Mouse (Mus musculus) neural tube, embryonic 12.5 days (tissue): ENCODE data around the gene Pcdh9. TPM values are rescaled to one million over a fixed set of nuclear protein-coding genes. Genes with fewer than 3 reads are reported as not detected.
"Not testable (repeated sequence)": the region's sequence is repeated elsewhere in the genome, so short reads cannot be mapped to it uniquely, and the experiment has no call there.

Source experiments
- ATAC-seq: fragments of 200-750 bp; cut with Nextera tagmentation; 2 replicates; pipeline ENCODE4 v1.8.0; 2017; ENCODE audit warnings: low read depth, mild to moderate bottlenecking, moderate TSS enrichment, moderate library complexity; ENCODE audit not compliant: low FRiP score
- H3K27ac ChIP-seq: fragments of 300-500 bp; sonication (generic); 2 replicates; pipeline ENCODE4 v1.5.1; 2016
- H3K27me3 ChIP-seq: fragments of 300-500 bp; sonication (generic); replicated peaks from 2 replicates; pipeline ENCODE4 v1.6.1; 2016; ENCODE audit warnings: mild to moderate bottlenecking
- H3K36me3 ChIP-seq: fragments of 300-500 bp; sonication (generic); 2 replicates; pipeline ENCODE4 v1.6.1; 2016; ENCODE audit warnings: mild to moderate bottlenecking
- H3K4me1 ChIP-seq: fragments of 300-500 bp; sonication (generic); 2 replicates; pipeline ENCODE4 v1.6.1; 2016
- H3K4me2 ChIP-seq: fragments of 300-500 bp; sonication (generic); replicated peaks from 2 replicates; pipeline ENCODE4 v1.6.1; 2016; ENCODE audit warnings: mild to moderate bottlenecking
- H3K4me3 ChIP-seq: fragments of 300-500 bp; sonication (generic); 2 replicates; pipeline ENCODE4 v1.5.1; 2016
- H3K9ac ChIP-seq: fragments of 300-500 bp; sonication (generic); 2 replicates; pipeline ENCODE4 v1.6.1; 2016; ENCODE audit warnings: mild to moderate bottlenecking
- H3K9me3 ChIP-seq: fragments of 300-500 bp; sonication (generic); 2 replicates; pipeline ENCODE4 v1.6.1; 2016; ENCODE audit warnings: mild to moderate bottlenecking
- WGBS: fragments of 180-500 bp; shearing (Covaris S2); methylation state at CpG from one replicate; pipeline ENCODE4 v1.1.7; 2016; 5-methylcytosine and 5-hydroxymethylcytosine counted together
- polyA plus RNA-seq: library from polyadenylated mRNA; unstranded; fragments of >200 nt; fragmentation: Nextera tagmentation; extraction: Ambion mirVana; gene quantifications from 2 replicates; pipeline ENCODE4 v1.2.1, GENCODE M21; 2016

Gene Pcdh9
- polyA plus RNA-seq, 1 experiment from 2014 or later = 76.6 TPM

DNA sequence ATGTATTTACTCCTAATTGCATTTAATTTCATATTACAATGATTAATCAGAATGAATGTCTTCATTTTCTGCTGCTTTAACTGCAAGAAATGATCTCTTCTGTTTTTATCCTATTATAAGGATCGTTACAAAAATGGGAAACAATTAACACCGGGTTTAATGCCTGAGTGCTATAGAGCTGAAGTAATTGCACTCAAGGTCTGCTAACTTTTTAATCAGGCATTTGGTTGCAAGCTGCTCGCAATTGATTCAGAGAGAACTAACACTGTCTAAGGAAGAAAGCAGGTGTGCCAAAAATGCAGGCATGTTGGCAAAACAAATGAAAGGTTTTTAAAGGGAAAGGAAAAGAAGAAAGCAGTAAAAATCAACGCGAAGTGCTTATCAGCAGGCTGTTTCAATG is 549.1 kb downstream of the Pcdh9 start:
- no peak overlapping the region for H3K4me2 ChIP-seq

DNA sequence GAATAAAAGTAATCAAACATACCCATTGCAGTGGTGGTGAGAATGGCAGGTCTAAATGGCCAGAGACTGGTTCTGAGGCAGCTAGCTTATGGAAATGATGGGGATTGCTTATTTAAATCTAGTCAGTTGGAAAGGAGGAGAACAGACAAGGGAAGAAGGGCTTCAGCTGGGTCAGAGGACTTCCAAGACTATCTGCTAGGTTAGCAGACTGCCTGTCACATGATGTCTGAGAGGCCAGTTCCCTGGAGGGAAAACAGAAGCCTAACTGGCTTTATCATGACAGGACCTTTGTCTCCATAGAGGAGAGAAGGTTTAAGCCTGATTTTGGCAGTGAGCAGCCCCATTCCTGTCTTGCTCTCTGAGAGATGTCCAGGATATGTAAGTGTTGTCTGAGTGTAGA is 561.2 kb downstream of the Pcdh9 start:
- Histone ChIP-seq H3K4me2 (no peak overlapping the region), H3K4me1 (no peaks in the 10 kb centered on the region), H3K27ac (no peak overlapping the region), H3K27me3 (no peaks in the 10 kb centered on the region), H3K9ac (no peak overlapping the region), H3K36me3 (no peaks in the 10 kb centered on the region), H3K9me3 (no peaks in the 10 kb centered on the region), H3K4me3 (no peak overlapping the region)
- no peak for ATAC-seq

More for the DNA sequence above, 549.1 kb downstream of the Pcdh9 start:
- H3K9me3 ChIP-seq = no peaks in the 10 kb centered on the region
- no peaks in the 10 kb centered on the region for H3K27me3 ChIP-seq
- no peak for ATAC-seq
- H3K9ac ChIP-seq = no peak overlapping the region
- 49% methylated on average over 5 of the region's 5 CpGs for WGBS
- H3K4me1 ChIP-seq = no peaks in the 10 kb centered on the region
- H3K27ac ChIP-seq = no peak overlapping the region
- H3K4me3 ChIP-seq = no peak overlapping the region
- H3K36me3 ChIP-seq = no peaks in the 10 kb centered on the region

DNA sequence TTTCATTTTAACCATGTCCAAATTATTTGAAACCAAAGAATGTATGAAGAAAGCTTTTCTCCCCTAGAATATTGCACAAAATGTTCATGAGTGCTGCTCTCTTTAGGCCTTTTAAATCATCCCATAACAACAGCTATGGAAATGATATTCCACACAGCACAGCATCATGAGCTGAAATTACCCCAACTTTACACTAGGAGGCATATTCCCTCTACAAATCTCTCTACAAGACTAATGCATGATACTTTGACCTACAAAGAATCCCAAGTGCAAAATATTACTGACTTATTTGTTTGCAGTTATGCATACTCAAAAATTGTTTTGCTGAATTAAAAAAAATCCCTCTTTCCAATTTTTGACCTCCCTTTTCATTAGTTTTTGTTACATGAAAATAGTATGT is 573.1 kb downstream of the Pcdh9 start:
- ATAC-seq = no peak

DNA sequence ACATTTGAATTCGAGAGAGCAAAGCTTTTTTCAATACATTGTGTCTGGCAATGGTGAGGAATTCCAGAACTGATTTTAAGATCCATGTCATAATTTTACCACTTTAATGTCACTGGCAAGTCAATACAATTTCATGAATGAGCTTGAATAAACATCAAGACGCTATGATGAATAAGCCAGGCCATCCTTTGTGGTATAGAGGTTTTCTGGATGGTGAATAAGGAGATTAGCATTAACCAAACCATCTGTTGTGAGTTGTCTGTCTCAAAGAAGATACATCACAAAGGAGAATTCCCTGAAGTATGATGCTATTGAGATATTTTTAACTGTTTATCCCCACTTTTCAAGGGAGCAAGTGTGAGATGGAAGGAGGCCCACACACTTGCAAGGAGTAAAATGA is 602.1 kb downstream of the Pcdh9 start:
- Histone ChIP-seq H3K9ac (no peak overlapping the region), H3K27ac (no peak overlapping the region), H3K4me3 (no peak overlapping the region), H3K4me2 (no peak overlapping the region), H3K4me1 (no peaks in the 10 kb centered on the region), H3K27me3 (no peaks in the 10 kb centered on the region), H3K36me3 (no peaks in the 10 kb centered on the region), H3K9me3 (no peaks in the 10 kb centered on the region)
- 66% methylated on average over 2 of the region's 2 CpGs for WGBS
- no peak for ATAC-seq

More for the DNA sequence above, 573.1 kb downstream of the Pcdh9 start:
- no peaks in the 10 kb centered on the region for H3K9me3 ChIP-seq
- no peak overlapping the region for H3K27ac ChIP-seq
- H3K4me1 ChIP-seq = no peaks in the 10 kb centered on the region
- H3K27me3 ChIP-seq = no peaks in the 10 kb centered on the region
- no peak overlapping the region for H3K4me3 ChIP-seq
- H3K36me3 ChIP-seq = no peaks in the 10 kb centered on the region
- no peak overlapping the region for H3K4me2 ChIP-seq
- no peak overlapping the region for H3K9ac ChIP-seq

DNA sequence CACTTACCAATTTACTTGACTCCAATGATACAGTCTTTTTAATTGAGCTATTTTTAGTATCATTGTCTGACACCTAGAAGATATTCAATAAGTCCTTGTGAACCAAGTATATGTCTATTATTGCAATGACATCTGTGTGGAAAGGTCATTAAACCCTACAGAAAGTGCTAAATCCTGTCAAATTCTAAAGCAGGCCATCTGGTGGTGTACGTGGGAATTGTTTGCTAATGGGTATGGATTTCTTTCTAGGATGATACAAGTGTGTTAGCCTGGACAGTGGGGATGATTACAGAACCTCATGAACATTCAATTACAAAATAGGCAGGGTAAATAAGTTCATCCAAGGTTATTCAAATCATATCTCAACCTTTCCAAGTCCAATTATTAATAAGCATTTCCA is 602.8 kb downstream of the Pcdh9 start:
- WGBS = 50% methylated on average over 1 of the region's 1 CpGs
- no peaks in the 10 kb centered on the region for H3K9me3 ChIP-seq
- H3K27ac ChIP-seq = no peak overlapping the region
- H3K4me1 ChIP-seq = no peaks in the 10 kb centered on the region
- H3K36me3 ChIP-seq = no peaks in the 10 kb centered on the region
- H3K9ac ChIP-seq = no peak overlapping the region
- H3K4me2 ChIP-seq = no peak overlapping the region
- H3K4me3 ChIP-seq = no peak overlapping the region
- no peak for ATAC-seq
- H3K27me3 ChIP-seq = no peaks in the 10 kb centered on the region

DNA sequence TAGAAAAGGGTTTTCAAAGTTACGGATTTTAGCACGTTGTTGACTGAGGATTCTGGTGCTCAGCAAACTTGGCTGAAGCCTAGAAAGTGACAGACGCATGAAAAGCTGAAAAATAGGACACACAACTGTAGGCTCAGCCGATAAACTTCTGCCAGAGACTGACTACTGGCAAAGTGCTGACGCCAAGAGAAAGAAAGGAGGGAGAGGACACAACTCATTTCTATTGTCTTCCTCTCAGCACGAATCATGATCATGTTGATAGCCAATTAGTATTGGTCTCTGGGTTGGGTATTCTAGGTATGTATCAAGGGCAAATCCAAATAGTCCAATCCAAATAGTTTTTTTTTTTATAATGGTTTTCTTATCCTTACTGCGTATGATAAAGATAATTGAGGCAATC is 605.3 kb downstream of the Pcdh9 start:
- Histone ChIP-seq H3K4me2 (no peak overlapping the region), H3K9me3 (no peaks in the 10 kb centered on the region), H3K4me1 (no peaks in the 10 kb centered on the region), H3K9ac (no peak overlapping the region), H3K27me3 (no peaks in the 10 kb centered on the region), H3K27ac (no peak overlapping the region), H3K36me3 (no peaks in the 10 kb centered on the region), H3K4me3 (no peak overlapping the region)
- 75% methylated on average over 7 of the region's 7 CpGs for WGBS
- ATAC-seq = no peak

DNA sequence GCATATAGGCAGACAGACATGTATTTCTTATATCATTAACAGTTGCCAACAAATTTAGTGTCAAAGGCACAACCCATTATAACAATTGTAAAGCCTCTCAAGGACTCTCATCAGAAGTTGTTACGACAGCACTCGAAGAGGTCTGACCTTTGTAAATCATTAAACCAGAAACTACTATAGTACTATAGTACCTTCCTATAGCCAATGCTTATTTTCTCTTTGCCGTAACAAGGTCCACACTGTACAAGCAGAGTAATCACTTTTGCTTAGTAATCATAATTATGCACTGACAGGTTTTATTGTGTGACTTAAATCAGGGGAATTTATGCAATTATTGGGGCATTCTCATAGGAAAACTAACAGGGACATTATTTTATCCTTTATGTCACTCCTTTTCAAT is 606.5 kb downstream of the Pcdh9 start:
- no peaks in the 10 kb centered on the region for H3K27me3 ChIP-seq
- WGBS = 75% methylated on average over 3 of the region's 3 CpGs

DNA sequence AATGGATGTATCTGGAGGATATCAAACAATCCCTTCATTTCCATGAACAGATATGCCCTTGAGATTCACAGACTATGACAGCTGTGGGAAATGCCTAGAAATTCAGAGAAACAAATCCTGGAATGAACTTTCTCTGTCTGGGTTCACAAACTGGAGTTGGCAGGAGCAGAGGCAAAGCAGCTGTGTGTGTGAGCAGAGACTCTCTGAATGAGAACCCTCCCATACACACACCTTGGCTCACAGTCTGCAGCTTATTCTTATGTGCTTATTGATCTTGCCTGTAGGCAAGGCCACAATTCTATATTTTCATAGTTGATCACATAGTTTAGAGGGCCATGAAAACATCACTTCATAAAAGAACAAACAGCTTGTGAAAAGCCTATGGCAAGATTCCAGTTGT is 614.8 kb downstream of the Pcdh9 start:
- Histone ChIP-seq H3K36me3 (no peaks in the 10 kb centered on the region), H3K4me2 (no peak overlapping the region)

More for the DNA sequence above, 606.5 kb downstream of the Pcdh9 start:
- ATAC-seq = no peak
- Histone ChIP-seq H3K9ac (no peak overlapping the region), H3K4me1 (no peaks in the 10 kb centered on the region), H3K36me3 (no peaks in the 10 kb centered on the region), H3K9me3 (no peaks in the 10 kb centered on the region), H3K4me2 (no peak overlapping the region), H3K4me3 (no peak overlapping the region), H3K27ac (no peak overlapping the region)

DNA sequence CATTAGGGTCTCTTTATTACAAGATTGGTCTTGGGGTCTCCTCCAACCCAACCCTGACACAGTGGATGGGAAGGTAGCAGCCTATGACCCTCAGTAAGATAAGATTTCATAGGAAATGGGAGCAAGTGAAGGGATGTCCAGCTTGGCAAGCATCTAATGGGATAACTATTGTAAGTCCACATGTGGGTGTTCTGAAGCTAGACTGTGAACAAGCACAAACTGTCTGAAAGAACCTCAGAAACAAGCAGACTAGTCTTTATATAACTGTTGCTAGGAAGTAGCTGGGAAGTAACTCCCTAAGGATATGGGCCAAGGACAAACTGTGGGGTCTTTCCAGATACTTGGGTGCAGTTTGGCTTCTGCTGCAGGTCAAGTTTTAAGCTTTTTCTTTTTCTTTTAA is 615.7 kb downstream of the Pcdh9 start:
- no peaks in the 10 kb centered on the region for H3K9me3 ChIP-seq
- no peaks in the 10 kb centered on the region for H3K36me3 ChIP-seq
- H3K9ac ChIP-seq = no peak overlapping the region
- ATAC-seq = no peak
- H3K27me3 ChIP-seq = no peaks in the 10 kb centered on the region
- H3K4me1 ChIP-seq = no peaks in the 10 kb centered on the region
- H3K4me3 ChIP-seq = no peak overlapping the region
- no peak overlapping the region for H3K27ac ChIP-seq
- H3K4me2 ChIP-seq = no peak overlapping the region

More for the DNA sequence above, 614.8 kb downstream of the Pcdh9 start:
- H3K27me3 ChIP-seq = no peaks in the 10 kb centered on the region
- H3K4me1 ChIP-seq = no peaks in the 10 kb centered on the region
- ATAC-seq = no peak
- no peaks in the 10 kb centered on the region for H3K9me3 ChIP-seq
- H3K4me3 ChIP-seq = no peak overlapping the region
- no peak overlapping the region for H3K27ac ChIP-seq
- H3K9ac ChIP-seq = no peak overlapping the region

DNA sequence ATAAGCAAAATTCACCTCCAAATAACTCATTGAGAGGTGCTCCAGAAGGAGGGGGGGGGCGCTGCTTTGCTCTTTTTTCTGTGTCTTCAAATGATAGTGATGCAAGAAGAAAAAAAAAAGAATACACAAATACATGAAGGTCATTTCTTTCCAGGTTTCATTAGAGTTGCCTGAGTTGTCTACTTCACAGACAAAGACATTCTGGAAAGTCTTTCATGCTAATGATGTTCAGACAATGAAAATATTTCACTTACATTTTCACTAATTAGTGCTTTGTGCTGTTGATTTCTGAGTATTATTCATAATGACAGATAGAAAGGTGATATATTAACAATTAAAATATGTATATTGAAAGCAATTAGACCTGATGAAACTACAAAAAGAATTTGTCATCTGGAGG is 637.1 kb downstream of the Pcdh9 start:
- WGBS = 73% methylated on average over 1 of the region's 1 CpGs
- Histone ChIP-seq H3K36me3 (no peaks in the 10 kb centered on the region), H3K4me3 (no peak overlapping the region), H3K9me3 (no peaks in the 10 kb centered on the region), H3K4me1 (no peaks in the 10 kb centered on the region), H3K27me3 (no peaks in the 10 kb centered on the region), H3K9ac (no peak overlapping the region), H3K27ac (no peak overlapping the region), H3K4me2 (no peak overlapping the region)
- no peak for ATAC-seq

DNA sequence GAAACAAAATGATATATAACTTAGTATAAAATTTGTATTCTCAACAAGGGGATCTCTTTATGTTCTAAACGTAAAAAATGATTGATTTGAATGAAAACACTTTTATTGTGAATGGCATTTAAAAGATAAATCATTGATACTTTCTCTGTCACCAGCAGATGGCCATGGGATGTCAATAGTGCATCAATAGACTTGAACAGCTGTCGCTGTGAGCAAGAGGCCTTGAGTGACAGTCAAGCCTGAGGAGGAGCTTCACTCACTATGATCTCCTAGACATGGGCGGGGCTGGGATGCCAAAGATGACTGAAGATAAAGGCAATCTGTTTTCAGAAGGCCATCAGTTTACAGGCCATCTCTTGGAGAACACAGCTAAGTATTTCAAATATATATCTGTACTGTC is 650.2 kb downstream of the Pcdh9 start:
- H3K36me3 ChIP-seq = no peaks in the 10 kb centered on the region
- no peak for ATAC-seq
- 75% methylated on average over 3 of the region's 3 CpGs for WGBS
- H3K27me3 ChIP-seq = no peaks in the 10 kb centered on the region
- H3K9me3 ChIP-seq = no peaks in the 10 kb centered on the region
- H3K4me3 ChIP-seq = no peak overlapping the region
- H3K27ac ChIP-seq = no peak overlapping the region
- no peak overlapping the region for H3K4me2 ChIP-seq
- no peaks in the 10 kb centered on the region for H3K4me1 ChIP-seq
- H3K9ac ChIP-seq = no peak overlapping the region

DNA sequence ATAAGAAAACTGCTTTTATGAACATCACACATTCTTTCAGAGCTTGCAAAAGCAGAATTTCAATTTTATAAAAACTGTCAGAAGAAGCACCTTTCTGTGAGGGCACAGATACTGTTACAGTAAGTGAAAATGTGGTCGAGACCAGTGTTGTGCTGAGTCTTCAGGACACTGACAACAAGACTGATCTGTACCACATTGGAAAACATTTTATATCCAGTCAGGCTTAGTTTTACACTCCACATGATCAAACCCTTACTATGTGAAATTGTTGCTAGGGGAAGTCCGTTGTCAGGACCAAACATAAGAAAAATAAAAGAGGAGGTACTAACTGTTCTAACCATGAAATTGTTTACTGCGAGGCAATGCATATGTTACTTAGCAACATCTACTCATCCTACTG is 656.1 kb downstream of the Pcdh9 start:
- 0 out of 2 replicates have a peak, but pooled peaks have one; percentile 44 for ATAC-seq
- Histone ChIP-seq H3K4me1 (peaks cover 2% of the 10 kb centered on the region; the same call in 1 of the 2 replicates), H3K36me3 (no peaks in the 10 kb centered on the region), H3K9me3 (no peaks in the 10 kb centered on the region), H3K27ac (no peak overlapping the region), H3K4me2 (no peak overlapping the region), H3K27me3 (no peaks in the 10 kb centered on the region), H3K4me3 (no peak overlapping the region), H3K9ac (no peak overlapping the region)
- WGBS = 56% methylated on average over 3 of the region's 3 CpGs

DNA sequence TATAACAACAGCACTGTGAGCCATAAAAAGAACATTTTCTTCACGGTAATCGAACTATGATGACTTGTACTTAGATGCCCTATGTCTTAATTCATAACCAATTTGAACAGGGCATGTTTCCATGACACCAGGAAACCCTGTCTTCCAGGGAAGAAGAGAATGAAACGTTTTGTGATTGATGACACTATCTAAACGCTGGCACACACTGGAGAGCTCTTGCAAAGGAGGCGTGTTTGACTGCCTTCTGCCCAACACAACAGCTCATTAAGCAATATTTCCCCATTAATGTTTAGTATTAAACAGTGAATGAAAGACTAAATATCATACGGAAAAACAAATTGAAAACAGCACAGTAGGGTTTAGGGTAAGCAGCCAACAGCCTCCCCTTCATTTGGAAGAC is 656.9 kb downstream of the Pcdh9 start:
- H3K27ac ChIP-seq = no peak overlapping the region
- WGBS = 42% methylated on average over 6 of the region's 6 CpGs
- peak; percentile 83 for ATAC-seq

DNA sequence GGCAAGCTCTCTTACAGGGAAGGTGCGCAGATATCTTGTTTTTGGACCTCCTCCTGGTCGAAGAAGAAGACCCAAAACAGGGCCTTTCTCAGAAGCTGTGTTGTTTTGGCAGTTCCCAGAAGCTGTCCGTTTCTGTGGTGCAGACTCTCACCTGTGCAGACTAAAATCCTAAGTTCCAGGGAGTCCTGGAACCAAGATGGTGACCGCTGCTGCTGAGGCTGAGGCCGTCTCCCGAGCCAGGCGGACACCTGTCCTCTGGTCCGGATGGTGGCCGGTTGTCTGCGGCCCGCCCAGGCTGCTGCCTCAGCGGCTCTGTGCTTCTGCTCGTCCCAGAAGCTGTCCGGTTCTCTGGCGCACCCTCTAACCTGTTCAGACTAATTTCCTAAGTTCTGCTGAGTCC is 675.6 kb downstream of the Pcdh9 start:
- H3K27ac ChIP-seq, H3K36me3 ChIP-seq, H3K9ac ChIP-seq, H3K4me2 ChIP-seq, H3K4me3 ChIP-seq, H3K27me3 ChIP-seq, H3K9me3 ChIP-seq, H3K4me1 ChIP-seq, ATAC-seq: not testable (repeated sequence)
- 98% methylated on average over 14 of the region's 15 CpGs for whole genome bisulfite sequencing

More for the DNA sequence above, 656.9 kb downstream of the Pcdh9 start:
- Histone ChIP-seq H3K36me3 (no peaks in the 10 kb centered on the region), H3K9me3 (no peaks in the 10 kb centered on the region), H3K4me2 (no peak overlapping the region), H3K27me3 (no peaks in the 10 kb centered on the region), H3K4me1 (peaks cover 2% of the 10 kb centered on the region; the same call in 1 of the 2 replicates), H3K4me3 (no peak overlapping the region), H3K9ac (no peak overlapping the region)
